Mouse (Mus musculus) cerebellum, adult 2 months (tissue): ENCODE results near the gene Grik3.

Source experiments
- CTCF ChIP-seq: fragments of 200-500 bp; IDR thresholded peaks from 2 replicates; pipeline ENCODE4 v1.5.1; 2011; ENCODE audit warnings: low read depth, mild to moderate bottlenecking, control low read depth, low read length, moderate library complexity, borderline replicate concordance; ENCODE audit not compliant: insufficient read depth
- POLR2A ChIP-seq: fragments of 200-500 bp; IDR thresholded peaks from 2 replicates; pipeline ENCODE4 v1.6.1; 2011; ENCODE audit warnings: low read length, control low read depth, borderline replicate concordance; ENCODE audit not compliant: insufficient read depth

DNA sequence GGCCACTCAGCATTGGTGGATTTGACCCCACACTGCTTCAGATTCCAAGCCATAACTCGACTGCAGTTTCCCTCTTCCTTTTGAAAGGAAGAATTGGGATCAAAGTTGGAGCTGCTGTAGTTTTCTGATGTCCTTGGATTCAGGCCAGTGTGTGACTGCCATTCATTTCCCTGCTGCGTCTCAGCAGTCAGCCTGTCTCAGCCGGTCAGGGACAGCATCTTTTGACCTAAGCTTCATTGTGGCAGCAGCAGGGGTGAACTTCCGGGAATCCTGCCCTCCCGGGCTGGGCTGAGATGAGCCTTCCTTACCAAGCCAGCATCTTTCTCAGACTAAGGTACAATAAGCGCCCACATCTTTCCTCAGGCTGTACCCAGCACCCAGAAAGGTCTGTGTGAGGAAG lies 26.1 kb downstream of the Grik3 start:
- TF ChIP-seq CTCF (no peak), POLR2A (no peak)
